Mouse (Mus musculus) T-cell, adult 2 months (primary cell): ENCODE data around the gene Med19.

Source experiments
- DNase-seq: peaks from one replicate; pipeline ENCODE4 v3.0.0; 2022; ENCODE audit warnings: low spot score

The Med19 gene

GRCm38 (mm10) chr2:84677968-84678880, at the start of gene Med19, which contains the start of gene Gm28635:
Gene Med19 (plus strand): TSS chr2:84678402.
Gene Gm28635 (minus strand): TSS chr2:84678041.
- peak; percentile 96 for DNase-seq

GRCm38 (mm10) chr2:84632001-84632400, 46.2 kb upstream of the Med19 start:
- no peak for DNase-seq

- DNase-seq: no peak
Measured at GRCm38 (mm10) chr2:84632999-84633398, 45.2 kb upstream of the Med19 start.

GRCm38 (mm10) chr2:84634006-84634405, 44.2 kb upstream of the Med19 start:
- DNase-seq: no peak

GRCm38 (mm10) chr2:84634934-84635482, 43.2 kb upstream of the Med19 start:
- DNase-seq: no peak

- DNase-seq: no peak
Measured at GRCm38 (mm10) chr2:84635611-84636010, 42.6 kb upstream of the Med19 start.

GRCm38 (mm10) chr2:84636231-84636741, 41.9 kb upstream of the Med19 start:
- DNase-seq: no peak

GRCm38 (mm10) chr2:84637452-84638165, 40.6 kb upstream of the Med19 start:
- DNase-seq: no peak

- DNase-seq: no peak
Measured at GRCm38 (mm10) chr2:84638428-84639220, 39.6 kb upstream of the Med19 start.

- no peak for DNase-seq
Measured at GRCm38 (mm10) chr2:84640833-84641232, 37.4 kb upstream of the Med19 start.

GRCm38 (mm10) chr2:84646138-84646537, 32.1 kb upstream of the Med19 start:
- no peak for DNase-seq

GRCm38 (mm10) chr2:84647051-84647568, 31.1 kb upstream of the Med19 start:
- no peak for DNase-seq

GRCm38 (mm10) chr2:84648369-84648768, 29.8 kb upstream of the Med19 start:
- DNase-seq: no peak

GRCm38 (mm10) chr2:84649674-84650073, 28.5 kb upstream of the Med19 start:
- DNase-seq: no peak

GRCm38 (mm10) chr2:84650464-84651195, 27.6 kb upstream of the Med19 start, which contains the start of gene Ctnnd1:
Gene Ctnnd1 (minus strand): TSS chr2:84650765.
- no peak for DNase-seq

- no peak for DNase-seq
Measured at GRCm38 (mm10) chr2:84653354-84653753, 24.8 kb upstream of the Med19 start.

- no peak for DNase-seq
Measured at GRCm38 (mm10) chr2:84655864-84656263, 22.3 kb upstream of the Med19 start.

GRCm38 (mm10) chr2:84658806-84659205, 19.4 kb upstream of the Med19 start, which contains the start of gene Btbd18:
Gene Btbd18 (plus strand): TSS chr2:84659079.
- no peak for DNase-seq

- DNase-seq: peak; percentile 59
Measured at GRCm38 (mm10) chr2:84660253-84660652, 17.9 kb upstream of the Med19 start.

- DNase-seq: peak; percentile 45
Measured at GRCm38 (mm10) chr2:84662866-84663265, 15.3 kb upstream of the Med19 start.

GRCm38 (mm10) chr2:84666081-84666480, 12.1 kb upstream of the Med19 start:
- no peak for DNase-seq
